Mouse (Mus musculus) ovary, adult 18-20 months (tissue): Measurements from ENCODE around the gene Ric3.

Experiments
- DNase-seq: peaks from one replicate; pipeline ENCODE4 v3.0.0; 2022; ENCODE audit warnings: low spot score, mixed read lengths

Gene Ric3

DNA sequence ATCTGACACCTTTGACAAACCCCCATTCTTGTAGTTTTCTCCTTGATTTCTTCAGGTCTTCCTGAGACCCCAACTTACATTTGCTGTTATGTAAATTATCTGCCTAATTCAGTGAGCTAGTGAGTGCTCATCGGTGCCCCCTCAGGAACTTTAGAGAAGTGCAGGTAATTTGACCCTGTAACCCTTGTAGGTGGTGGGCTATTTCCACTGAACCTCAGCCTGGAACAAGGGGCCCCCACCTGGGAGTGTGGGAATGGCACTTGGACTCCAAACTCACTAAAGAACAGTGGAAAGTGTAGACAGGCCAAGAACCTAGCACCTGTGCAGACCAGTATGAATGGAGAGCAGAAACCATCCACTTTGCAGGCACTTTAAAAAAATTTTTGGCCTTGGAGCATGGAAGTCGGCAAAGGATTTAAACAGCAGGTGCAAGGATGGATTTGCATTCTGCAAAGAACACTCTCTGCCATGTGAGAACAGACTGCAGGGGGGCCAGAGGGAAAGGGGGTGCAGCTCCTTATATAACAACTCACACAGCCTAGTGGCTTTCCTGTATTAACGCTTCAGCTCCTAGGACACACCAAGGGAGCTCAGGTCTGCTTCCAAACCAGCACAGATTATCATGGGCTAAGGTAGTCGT is 82.7 kb downstream of the Ric3 start:
- DNase-seq: no peak

GRCm38 (mm10) chr7:108996156-108996555 is 87.0 kb downstream of the Ric3 start:
- no peak for DNase-seq

DNA sequence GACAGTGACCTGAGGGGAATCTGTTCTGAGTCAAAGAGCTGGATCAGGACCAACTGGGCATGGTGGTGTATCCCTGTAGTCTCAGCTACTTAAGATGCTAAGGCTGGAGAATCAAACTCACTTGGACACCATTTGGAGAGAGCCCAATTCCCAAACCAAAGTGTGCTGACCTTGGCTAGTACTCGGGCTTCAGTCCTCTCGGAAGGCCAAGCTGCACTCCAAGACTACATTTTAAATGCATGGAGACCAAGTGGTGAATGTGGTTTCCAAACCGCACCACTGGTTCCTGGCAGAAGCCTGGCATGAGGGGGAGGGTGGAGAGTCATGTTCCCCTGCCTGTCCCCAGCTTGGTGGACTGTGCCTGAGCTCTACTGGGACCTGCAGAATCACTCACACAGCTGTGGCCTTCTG is 89.2 kb downstream of the Ric3 start:
- no peak for DNase-seq

GRCm38 (mm10) chr7:108993230-108993629 is 89.9 kb downstream of the Ric3 start:
- no peak for DNase-seq

DNA sequence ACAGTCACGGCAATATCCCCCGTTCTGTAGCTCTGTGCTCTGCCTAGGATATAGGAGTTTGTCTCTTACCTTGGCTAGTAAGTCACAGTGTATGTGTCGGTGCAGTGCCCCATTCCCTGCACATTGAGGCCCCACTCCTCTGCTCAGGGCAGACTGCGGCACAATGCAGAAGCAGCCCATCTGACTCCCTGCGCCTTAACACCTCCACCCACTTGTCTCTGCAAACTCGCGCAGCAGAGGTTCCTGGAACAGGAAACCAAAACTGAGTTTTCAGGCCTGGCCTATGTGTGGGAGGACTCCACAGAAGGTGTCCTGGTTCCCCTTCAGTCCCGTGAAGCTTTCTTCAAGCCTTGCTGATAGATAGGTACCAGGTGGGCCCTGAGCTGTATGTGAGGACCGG is 91.9 kb downstream of the Ric3 start:
- DNase-seq: no peak

DNA sequence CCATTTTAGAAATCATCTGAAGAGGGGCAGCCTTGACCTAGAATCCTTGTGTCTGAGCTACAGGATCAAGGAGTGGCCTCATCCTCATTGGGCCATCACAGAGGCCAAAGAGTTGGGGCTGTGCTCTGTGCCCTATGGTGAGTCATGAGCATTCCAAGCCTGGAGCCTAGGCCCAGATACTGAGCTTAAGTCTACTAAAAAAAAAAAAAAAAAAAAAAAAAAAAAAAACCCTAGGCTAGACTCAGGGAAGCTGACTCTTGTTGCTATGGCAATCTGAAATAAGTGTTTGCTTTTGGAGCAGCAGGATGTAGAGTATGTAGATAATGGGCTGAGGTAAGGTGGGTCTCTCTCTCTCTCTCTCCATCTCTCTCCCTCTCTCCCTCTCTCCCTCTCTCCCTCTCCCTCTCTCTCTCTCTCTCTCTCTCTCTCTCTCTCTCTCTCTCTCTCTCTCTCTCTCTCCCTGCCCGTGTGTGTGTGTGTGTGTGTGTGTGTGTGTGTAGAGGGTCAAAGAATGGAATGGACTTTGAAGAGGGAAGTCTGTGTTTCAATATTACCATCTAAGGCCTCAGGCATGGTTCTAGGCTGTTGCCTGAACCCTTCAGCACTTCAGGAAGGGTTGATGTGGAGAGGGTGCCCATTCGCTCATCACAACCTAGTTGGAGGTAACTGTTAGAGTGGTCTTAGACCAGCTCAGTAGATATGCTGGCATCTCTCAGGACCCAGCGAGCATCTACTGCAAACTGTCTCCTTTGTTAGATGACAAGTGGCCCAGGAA is 97.0 kb downstream of the Ric3 start:
- no peak for DNase-seq
